Mouse (Mus musculus): ENCODE results near the gene Actl11. TPM values are rescaled to one million over a fixed set of nuclear protein-coding genes. Genes with fewer than 3 reads are reported as not detected.

Gene Actl11
- polyA plus RNA-seq, 1 experiment from 2014 or later, result not detected

- Histone ChIP-seq H3K27me3 (ENCODE audit: control insufficient read depth, insufficient read depth, low read depth, low read length) (no peaks in the 10 kb centered on the region), H3K9ac (ENCODE audit: low read depth, low read length) (peak overlapping the region; percentile 70), H3K36me3 (ENCODE audit: control insufficient read depth, insufficient read depth) (no peaks in the 10 kb centered on the region), H3K4me2 (ENCODE audit: low read depth, low read length) (peak overlapping the region; percentile 69), H3K4me1 (ENCODE audit: control insufficient read depth, low read depth, low read length) (peaks cover 24% of the 10 kb centered on the region), H3K27ac (ENCODE audit: low read length) (peak overlapping the region; percentile 59), H3K9me3 (replicated peaks; ENCODE audit: control insufficient read depth, low read length) (no peaks in the 10 kb centered on the region), H3K4me3 (ENCODE audit: low read depth, low read length) (peak overlapping the region; percentile 78)
- 13% methylated on average over 45 of the region's 45 CpGs for WGBS (ENCODE audit: insufficient replicate concordance)
- peak; percentile 94 for ATAC-seq (ENCODE audit: low read depth)
Measured at GRCm38 (mm10) chr9:107950460-107951355, 22.4 kb downstream of the Actl11 start.

- Histone ChIP-seq H3K9ac (ENCODE audit: low read depth, low read length) (no peak overlapping the region), H3K36me3 (ENCODE audit: control insufficient read depth, insufficient read depth) (peaks cover 29% of the 10 kb centered on the region), H3K27ac (ENCODE audit: low read length) (no peak overlapping the region), H3K27me3 (ENCODE audit: control insufficient read depth, insufficient read depth, low read depth, low read length) (no peaks in the 10 kb centered on the region), H3K4me2 (ENCODE audit: low read depth, low read length) (no peak overlapping the region), H3K4me1 (ENCODE audit: control insufficient read depth, low read depth, low read length) (peaks cover 16% of the 10 kb centered on the region), H3K9me3 (replicated peaks; ENCODE audit: control insufficient read depth, low read length) (no peaks in the 10 kb centered on the region), H3K4me3 (ENCODE audit: low read depth, low read length) (no peak overlapping the region)
- 82% methylated on average over 6 of the region's 6 CpGs for WGBS (ENCODE audit: insufficient replicate concordance)
- no peak for ATAC-seq (ENCODE audit: low read depth)
Measured at GRCm38 (mm10) chr9:107955613-107956289, 27.5 kb downstream of the Actl11 start.

GRCm38 (mm10) chr9:107957141-107957540 lies 28.9 kb downstream of the Actl11 start:
- H3K9ac ChIP-seq (ENCODE audit: low read depth, low read length), result no peak overlapping the region
- H3K4me3 ChIP-seq (ENCODE audit: low read depth, low read length), result no peak overlapping the region
- WGBS (ENCODE audit: insufficient replicate concordance), result 66% methylated on average over 6 of the region's 6 CpGs

GRCm38 (mm10) chr9:107959896-107960295 lies 31.6 kb downstream of the Actl11 start:
- no peaks in the 10 kb centered on the region for H3K9me3 ChIP-seq (replicated peaks; ENCODE audit: control insufficient read depth, low read length)
- no peaks in the 10 kb centered on the region for H3K27me3 ChIP-seq (ENCODE audit: control insufficient read depth, insufficient read depth, low read depth, low read length)
- no peak overlapping the region for H3K27ac ChIP-seq (ENCODE audit: low read length)
- H3K4me2 ChIP-seq (ENCODE audit: low read depth, low read length), result no peak overlapping the region
- peaks cover 43% of the 10 kb centered on the region for H3K36me3 ChIP-seq (ENCODE audit: control insufficient read depth, insufficient read depth)
- ATAC-seq (ENCODE audit: low read depth), result no peak
- peaks cover 5% of the 10 kb centered on the region for H3K4me1 ChIP-seq (ENCODE audit: control insufficient read depth, low read depth, low read length)
- 79% methylated on average over 6 of the region's 6 CpGs for WGBS (ENCODE audit: insufficient replicate concordance)
- H3K4me3 ChIP-seq (ENCODE audit: low read depth, low read length), result no peak overlapping the region
- no peak overlapping the region for H3K9ac ChIP-seq (ENCODE audit: low read depth, low read length)

More at GRCm38 (mm10) chr9:107957141-107957540, 28.9 kb downstream of the Actl11 start:
- no peaks in the 10 kb centered on the region for H3K27me3 ChIP-seq (ENCODE audit: control insufficient read depth, insufficient read depth, low read depth, low read length)
- H3K4me1 ChIP-seq (ENCODE audit: control insufficient read depth, low read depth, low read length), result peaks cover 8% of the 10 kb centered on the region
- H3K9me3 ChIP-seq (replicated peaks; ENCODE audit: control insufficient read depth, low read length), result no peaks in the 10 kb centered on the region
- no peak for ATAC-seq (ENCODE audit: low read depth)
- no peak overlapping the region for H3K27ac ChIP-seq (ENCODE audit: low read length)
- H3K4me2 ChIP-seq (ENCODE audit: low read depth, low read length), result no peak overlapping the region
- H3K36me3 ChIP-seq (ENCODE audit: control insufficient read depth, insufficient read depth), result peaks cover 37% of the 10 kb centered on the region

GRCm38 (mm10) chr9:107960928-107961327 lies 32.7 kb downstream of the Actl11 start:
- Histone ChIP-seq H3K4me2 (ENCODE audit: low read depth, low read length) (no peak overlapping the region), H3K36me3 (ENCODE audit: control insufficient read depth, insufficient read depth) (peaks cover 43% of the 10 kb centered on the region), H3K4me3 (ENCODE audit: low read depth, low read length) (no peak overlapping the region), H3K9ac (ENCODE audit: low read depth, low read length) (no peak overlapping the region), H3K4me1 (ENCODE audit: control insufficient read depth, low read depth, low read length) (peaks cover 5% of the 10 kb centered on the region), H3K27me3 (ENCODE audit: control insufficient read depth, insufficient read depth, low read depth, low read length) (no peaks in the 10 kb centered on the region), H3K9me3 (replicated peaks; ENCODE audit: control insufficient read depth, low read length) (no peaks in the 10 kb centered on the region), H3K27ac (ENCODE audit: low read length) (no peak overlapping the region)
- no peak for ATAC-seq (ENCODE audit: low read depth)
- 59% methylated on average over 4 of the region's 4 CpGs for WGBS (ENCODE audit: insufficient replicate concordance)

- WGBS (ENCODE audit: insufficient replicate concordance), result 84% methylated on average over 10 of the region's 10 CpGs
- H3K9ac ChIP-seq (ENCODE audit: low read depth, low read length), result no peak overlapping the region
- H3K4me3 ChIP-seq (ENCODE audit: low read depth, low read length), result no peak overlapping the region
- no peaks in the 10 kb centered on the region for H3K27me3 ChIP-seq (ENCODE audit: control insufficient read depth, insufficient read depth, low read depth, low read length)
- peaks cover 5% of the 10 kb centered on the region for H3K4me1 ChIP-seq (ENCODE audit: control insufficient read depth, low read depth, low read length)
- H3K27ac ChIP-seq (ENCODE audit: low read length), result no peak overlapping the region
- H3K36me3 ChIP-seq (ENCODE audit: control insufficient read depth, insufficient read depth), result peaks cover 43% of the 10 kb centered on the region
- H3K9me3 ChIP-seq (replicated peaks; ENCODE audit: control insufficient read depth, low read length), result no peaks in the 10 kb centered on the region
- no peak overlapping the region for H3K4me2 ChIP-seq (ENCODE audit: low read depth, low read length)
- ATAC-seq (ENCODE audit: low read depth), result no peak
Measured at GRCm38 (mm10) chr9:107961351-107961762, 33.1 kb downstream of the Actl11 start.

- Histone ChIP-seq H3K9me3 (replicated peaks; ENCODE audit: control insufficient read depth, low read length) (no peaks in the 10 kb centered on the region), H3K4me1 (ENCODE audit: control insufficient read depth, low read depth, low read length) (peaks cover 5% of the 10 kb centered on the region), H3K9ac (ENCODE audit: low read depth, low read length) (no peak overlapping the region), H3K4me2 (ENCODE audit: low read depth, low read length) (no peak overlapping the region), H3K4me3 (ENCODE audit: low read depth, low read length) (no peak overlapping the region), H3K27ac (ENCODE audit: low read length) (no peak overlapping the region), H3K27me3 (ENCODE audit: control insufficient read depth, insufficient read depth, low read depth, low read length) (no peaks in the 10 kb centered on the region), H3K36me3 (ENCODE audit: control insufficient read depth, insufficient read depth) (peaks cover 40% of the 10 kb centered on the region)
- WGBS (ENCODE audit: insufficient replicate concordance), result 58% methylated on average over 5 of the region's 5 CpGs
- no peak for ATAC-seq (ENCODE audit: low read depth)
Measured at GRCm38 (mm10) chr9:107961881-107962280, 33.6 kb downstream of the Actl11 start.

- H3K4me3 ChIP-seq (ENCODE audit: low read depth, low read length), result no peak overlapping the region
- no peaks in the 10 kb centered on the region for H3K9me3 ChIP-seq (replicated peaks; ENCODE audit: control insufficient read depth, low read length)
- ATAC-seq (ENCODE audit: low read depth), result no peak
- H3K27me3 ChIP-seq (ENCODE audit: control insufficient read depth, insufficient read depth, low read depth, low read length), result no peaks in the 10 kb centered on the region
- peaks cover 32% of the 10 kb centered on the region for H3K36me3 ChIP-seq (ENCODE audit: control insufficient read depth, insufficient read depth)
- WGBS (ENCODE audit: insufficient replicate concordance), result 89% methylated on average over 9 of the region's 9 CpGs
- H3K4me1 ChIP-seq (ENCODE audit: control insufficient read depth, low read depth, low read length), result peaks cover 5% of the 10 kb centered on the region
- H3K27ac ChIP-seq (ENCODE audit: low read length), result no peak overlapping the region
- no peak overlapping the region for H3K4me2 ChIP-seq (ENCODE audit: low read depth, low read length)
- H3K9ac ChIP-seq (ENCODE audit: low read depth, low read length), result no peak overlapping the region
Measured at GRCm38 (mm10) chr9:107962916-107963315, 34.6 kb downstream of the Actl11 start.

- no peak overlapping the region for H3K9ac ChIP-seq (ENCODE audit: low read depth, low read length)
- H3K4me1 ChIP-seq (ENCODE audit: control insufficient read depth, low read depth, low read length), result peaks cover 5% of the 10 kb centered on the region
- no peaks in the 10 kb centered on the region for H3K9me3 ChIP-seq (replicated peaks; ENCODE audit: control insufficient read depth, low read length)
- 7% methylated on average over 5 of the region's 5 CpGs for WGBS (ENCODE audit: insufficient replicate concordance)
- no peaks in the 10 kb centered on the region for H3K27me3 ChIP-seq (ENCODE audit: control insufficient read depth, insufficient read depth, low read depth, low read length)
- peaks cover 32% of the 10 kb centered on the region for H3K36me3 ChIP-seq (ENCODE audit: control insufficient read depth, insufficient read depth)
- H3K4me2 ChIP-seq (ENCODE audit: low read depth, low read length), result no peak overlapping the region
- H3K4me3 ChIP-seq (ENCODE audit: low read depth, low read length), result no peak overlapping the region
- H3K27ac ChIP-seq (ENCODE audit: low read length), result peak overlapping the region; percentile 48; the same call in 1 of the 2 replicates
- peak; percentile 75 for ATAC-seq (ENCODE audit: low read depth)
Measured at GRCm38 (mm10) chr9:107963700-107964099, 35.4 kb downstream of the Actl11 start.
